Mouse (Mus musculus): ENCODE data around the gene Hspb8. TPM values are rescaled to one million over a fixed set of nuclear protein-coding genes. Genes with fewer than 3 reads are reported as not detected.

The Hspb8 gene
- polyA plus RNA-seq, 1 experiment from 2014 or later = 4.2 TPM

- Histone ChIP-seq H3K27ac (ENCODE audit: low read length) (no peak overlapping the region), H3K9me3 (replicated peaks; ENCODE audit: control insufficient read depth, low read length, poor library complexity, severe bottlenecking) (no peaks in the 10 kb centered on the region), H3K9ac (ENCODE audit: low read depth, low read length) (no peak overlapping the region), H3K4me1 (ENCODE audit: control insufficient read depth, insufficient read depth, low read length) (peaks cover 11% of the 10 kb centered on the region), H3K4me2 (ENCODE audit: low read length) (no peak overlapping the region), H3K36me3 (ENCODE audit: control insufficient read depth, insufficient read depth, low read length) (no peaks in the 10 kb centered on the region), H3K27me3 (ENCODE audit: control insufficient read depth, insufficient read depth, low read depth, low read length) (no peaks in the 10 kb centered on the region), H3K4me3 (ENCODE audit: low read depth, low read length) (no peak overlapping the region)
- WGBS = 79% methylated on average over 3 of the region's 3 CpGs
- no peak for ATAC-seq
These were observed 16.2 kb downstream of the Hspb8 start for GRCm38 (mm10) chr5:116406507-116406906.

- no peak overlapping the region for H3K4me3 ChIP-seq (ENCODE audit: low read depth, low read length)
- peaks cover 11% of the 10 kb centered on the region for H3K4me1 ChIP-seq (ENCODE audit: control insufficient read depth, insufficient read depth, low read length)
- 97% methylated on average over 1 of the region's 1 CpGs for WGBS
These were observed 16.7 kb downstream of the Hspb8 start for GRCm38 (mm10) chr5:116405934-116406333.

GRCm38 (mm10) chr5:116404063-116404462 is 18.6 kb downstream of the Hspb8 start:
- H3K27ac ChIP-seq (ENCODE audit: low read length) = no peak overlapping the region
- H3K9me3 ChIP-seq (replicated peaks; ENCODE audit: control insufficient read depth, low read length, poor library complexity, severe bottlenecking) = no peaks in the 10 kb centered on the region
- WGBS = 82% methylated on average over 2 of the region's 2 CpGs
- H3K4me2 ChIP-seq (ENCODE audit: low read length) = no peak overlapping the region
- no peak for ATAC-seq
- no peak overlapping the region for H3K4me3 ChIP-seq (ENCODE audit: low read depth, low read length)
- H3K4me1 ChIP-seq (ENCODE audit: control insufficient read depth, insufficient read depth, low read length) = peaks cover 8% of the 10 kb centered on the region; the same call in 1 of the 2 replicates
- H3K9ac ChIP-seq (ENCODE audit: low read depth, low read length) = no peak overlapping the region
- H3K36me3 ChIP-seq (ENCODE audit: control insufficient read depth, insufficient read depth, low read length) = no peaks in the 10 kb centered on the region
- no peaks in the 10 kb centered on the region for H3K27me3 ChIP-seq (ENCODE audit: control insufficient read depth, insufficient read depth, low read depth, low read length)

More at GRCm38 (mm10) chr5:116405934-116406333, 16.7 kb downstream of the Hspb8 start:
- Histone ChIP-seq H3K27ac (ENCODE audit: low read length) (no peak overlapping the region), H3K4me2 (ENCODE audit: low read length) (no peak overlapping the region), H3K27me3 (ENCODE audit: control insufficient read depth, insufficient read depth, low read depth, low read length) (no peaks in the 10 kb centered on the region), H3K9me3 (replicated peaks; ENCODE audit: control insufficient read depth, low read length, poor library complexity, severe bottlenecking) (no peaks in the 10 kb centered on the region), H3K9ac (ENCODE audit: low read depth, low read length) (no peak overlapping the region), H3K36me3 (ENCODE audit: control insufficient read depth, insufficient read depth, low read length) (no peaks in the 10 kb centered on the region)
- ATAC-seq = no peak

GRCm38 (mm10) chr5:116400801-116401200 is 21.9 kb downstream of the Hspb8 start:
- no peak for ATAC-seq
- no peak overlapping the region for H3K9ac ChIP-seq (ENCODE audit: low read depth, low read length)
- no peaks in the 10 kb centered on the region for H3K9me3 ChIP-seq (replicated peaks; ENCODE audit: control insufficient read depth, low read length, poor library complexity, severe bottlenecking)
- no peak overlapping the region for H3K4me2 ChIP-seq (ENCODE audit: low read length)
- WGBS = 46% methylated on average over 3 of the region's 3 CpGs
- no peaks in the 10 kb centered on the region for H3K27me3 ChIP-seq (ENCODE audit: control insufficient read depth, insufficient read depth, low read depth, low read length)
- H3K4me3 ChIP-seq (ENCODE audit: low read depth, low read length) = no peak overlapping the region
- no peak overlapping the region for H3K27ac ChIP-seq (ENCODE audit: low read length)
- H3K36me3 ChIP-seq (ENCODE audit: control insufficient read depth, insufficient read depth, low read length) = no peaks in the 10 kb centered on the region
- no peaks in the 10 kb centered on the region for H3K4me1 ChIP-seq (ENCODE audit: control insufficient read depth, insufficient read depth, low read length)

GRCm38 (mm10) chr5:116400042-116400730 is 22.5 kb downstream of the Hspb8 start:
- ATAC-seq = no peak

GRCm38 (mm10) chr5:116396104-116396503 is 26.6 kb downstream of the Hspb8 start:
- WGBS = 80% methylated on average over 5 of the region's 5 CpGs
- H3K4me3 ChIP-seq (ENCODE audit: low read depth, low read length) = no peak overlapping the region
- H3K4me1 ChIP-seq (ENCODE audit: control insufficient read depth, insufficient read depth, low read length) = no peaks in the 10 kb centered on the region
- no peaks in the 10 kb centered on the region for H3K27me3 ChIP-seq (ENCODE audit: control insufficient read depth, insufficient read depth, low read depth, low read length)
- no peaks in the 10 kb centered on the region for H3K36me3 ChIP-seq (ENCODE audit: control insufficient read depth, insufficient read depth, low read length)
- no peaks in the 10 kb centered on the region for H3K9me3 ChIP-seq (replicated peaks; ENCODE audit: control insufficient read depth, low read length, poor library complexity, severe bottlenecking)
- H3K9ac ChIP-seq (ENCODE audit: low read depth, low read length) = no peak overlapping the region
- H3K4me2 ChIP-seq (ENCODE audit: low read length) = no peak overlapping the region
- H3K27ac ChIP-seq (ENCODE audit: low read length) = no peak overlapping the region
- no peak for ATAC-seq

More at GRCm38 (mm10) chr5:116400042-116400730, 22.5 kb downstream of the Hspb8 start:
- Histone ChIP-seq H3K27me3 (ENCODE audit: control insufficient read depth, insufficient read depth, low read depth, low read length) (no peaks in the 10 kb centered on the region), H3K36me3 (ENCODE audit: control insufficient read depth, insufficient read depth, low read length) (no peaks in the 10 kb centered on the region), H3K9me3 (replicated peaks; ENCODE audit: control insufficient read depth, low read length, poor library complexity, severe bottlenecking) (no peaks in the 10 kb centered on the region), H3K4me3 (ENCODE audit: low read depth, low read length) (no peak overlapping the region), H3K9ac (ENCODE audit: low read depth, low read length) (no peak overlapping the region), H3K4me1 (ENCODE audit: control insufficient read depth, insufficient read depth, low read length) (no peaks in the 10 kb centered on the region), H3K27ac (ENCODE audit: low read length) (no peak overlapping the region), H3K4me2 (ENCODE audit: low read length) (no peak overlapping the region)
- WGBS = 80% methylated on average over 8 of the region's 8 CpGs

- 73% methylated on average over 9 of the region's 9 CpGs for WGBS
- H3K4me1 ChIP-seq (ENCODE audit: control insufficient read depth, insufficient read depth, low read length) = peaks cover 5% of the 10 kb centered on the region; the same call in 1 of the 2 replicates
- H3K27ac ChIP-seq (ENCODE audit: low read length) = no peak overlapping the region
- H3K36me3 ChIP-seq (ENCODE audit: control insufficient read depth, insufficient read depth, low read length) = no peaks in the 10 kb centered on the region
- no peak overlapping the region for H3K4me3 ChIP-seq (ENCODE audit: low read depth, low read length)
- H3K9ac ChIP-seq (ENCODE audit: low read depth, low read length) = no peak overlapping the region
- no peak overlapping the region for H3K4me2 ChIP-seq (ENCODE audit: low read length)
- H3K27me3 ChIP-seq (ENCODE audit: control insufficient read depth, insufficient read depth, low read depth, low read length) = no peaks in the 10 kb centered on the region
- ATAC-seq = no peak
- no peaks in the 10 kb centered on the region for H3K9me3 ChIP-seq (replicated peaks; ENCODE audit: control insufficient read depth, low read length, poor library complexity, severe bottlenecking)
These were observed 30.1 kb downstream of the Hspb8 start for GRCm38 (mm10) chr5:116392603-116393002.

GRCm38 (mm10) chr5:116389856-116390542 is 32.7 kb downstream of the Hspb8 start:
- H3K4me3 ChIP-seq (ENCODE audit: low read depth, low read length) = no peak overlapping the region

GRCm38 (mm10) chr5:116389321-116389720 is 33.3 kb downstream of the Hspb8 start:
- no peak overlapping the region for H3K4me3 ChIP-seq (ENCODE audit: low read depth, low read length)
- no peaks in the 10 kb centered on the region for H3K27me3 ChIP-seq (ENCODE audit: control insufficient read depth, insufficient read depth, low read depth, low read length)
- H3K36me3 ChIP-seq (ENCODE audit: control insufficient read depth, insufficient read depth, low read length) = no peaks in the 10 kb centered on the region
- no peak overlapping the region for H3K4me2 ChIP-seq (ENCODE audit: low read length)
- no peaks in the 10 kb centered on the region for H3K9me3 ChIP-seq (replicated peaks; ENCODE audit: control insufficient read depth, low read length, poor library complexity, severe bottlenecking)
- no peak overlapping the region for H3K9ac ChIP-seq (ENCODE audit: low read depth, low read length)
- peak; percentile 15; the same call in 1 of the 2 replicates for ATAC-seq
- H3K4me1 ChIP-seq (ENCODE audit: control insufficient read depth, insufficient read depth, low read length) = peaks cover 5% of the 10 kb centered on the region; the same call in 1 of the 2 replicates
- no peak overlapping the region; the same call in 1 of the 2 replicates for H3K27ac ChIP-seq (ENCODE audit: low read length)
- 48% methylated on average over 4 of the region's 4 CpGs for WGBS

More at GRCm38 (mm10) chr5:116389856-116390542, 32.7 kb downstream of the Hspb8 start:
- no peaks in the 10 kb centered on the region for H3K9me3 ChIP-seq (replicated peaks; ENCODE audit: control insufficient read depth, low read length, poor library complexity, severe bottlenecking)
- peak overlapping the region; percentile 10; the same call in 1 of the 2 replicates for H3K4me2 ChIP-seq (ENCODE audit: low read length)
- no peaks in the 10 kb centered on the region for H3K27me3 ChIP-seq (ENCODE audit: control insufficient read depth, insufficient read depth, low read depth, low read length)
- H3K27ac ChIP-seq (ENCODE audit: low read length) = peak overlapping the region; percentile 60
- 37% methylated on average over 15 of the region's 15 CpGs for WGBS
- H3K4me1 ChIP-seq (ENCODE audit: control insufficient read depth, insufficient read depth, low read length) = peaks cover 5% of the 10 kb centered on the region; the same call in 1 of the 2 replicates
- no peaks in the 10 kb centered on the region for H3K36me3 ChIP-seq (ENCODE audit: control insufficient read depth, insufficient read depth, low read length)
- H3K9ac ChIP-seq (ENCODE audit: low read depth, low read length) = no peak overlapping the region
- peak; percentile 88 for ATAC-seq

Measured in midbrain, embryonic 16.5 days (tissue).